Mouse (Mus musculus): ENCODE results near the gene Tgfbr3.

Tgfbr3 gene

GRCm38 (mm10) chr5:107079146-107079638 is 210.2 kb downstream of the Tgfbr3 start:
- no peak for DNase-seq (ENCODE audit: low spot score)

GRCm38 (mm10) chr5:107078361-107078760 is 211.1 kb downstream of the Tgfbr3 start:
- no peak for DNase-seq (ENCODE audit: low spot score)

- DNase-seq (ENCODE audit: low spot score): no peak
Observed at GRCm38 (mm10) chr5:107077900-107078299, 211.5 kb downstream of the Tgfbr3 start.

- DNase-seq (ENCODE audit: low spot score): no peak
Observed at GRCm38 (mm10) chr5:107074980-107075583, 214.3 kb downstream of the Tgfbr3 start.

GRCm38 (mm10) chr5:107074350-107074749 is 215.1 kb downstream of the Tgfbr3 start:
- DNase-seq (ENCODE audit: low spot score): peak; percentile 46

- DNase-seq (ENCODE audit: low spot score): no peak
Observed at GRCm38 (mm10) chr5:107073536-107073935, 215.9 kb downstream of the Tgfbr3 start.

- DNase-seq (ENCODE audit: low spot score): no peak
Observed at GRCm38 (mm10) chr5:107068146-107068545, 221.3 kb downstream of the Tgfbr3 start.

GRCm38 (mm10) chr5:107067531-107067930 is 221.9 kb downstream of the Tgfbr3 start:
- no peak for DNase-seq (ENCODE audit: low spot score)

GRCm38 (mm10) chr5:107064922-107065321 is 224.5 kb downstream of the Tgfbr3 start:
- no peak for DNase-seq (ENCODE audit: low spot score)

GRCm38 (mm10) chr5:107062229-107062852 is 227.1 kb downstream of the Tgfbr3 start:
- DNase-seq (ENCODE audit: low spot score): no peak

- DNase-seq (ENCODE audit: low spot score): no peak
Observed at GRCm38 (mm10) chr5:107059514-107059913, 229.9 kb downstream of the Tgfbr3 start.

GRCm38 (mm10) chr5:107058642-107059041 is 230.8 kb downstream of the Tgfbr3 start:
- no peak for DNase-seq (ENCODE audit: low spot score)
